Mouse (Mus musculus) embryonic fibroblast, embryonic 13.5 days (primary cell): ENCODE measurements at regions not wholly inside any gene's neighbourhood (a gene's known extent, or its start where the extent isn't known, plus 50 kb on each side); places are given as distances from the start of the nearest gene placed in this dataset.

ENCODE experiments used
- CTCF ChIP-seq: IDR thresholded peaks from 2 replicates; pipeline ENCODE4 v1.5.1; 2011; ENCODE audit warnings: mild to moderate bottlenecking, control low read depth, low read length, moderate library complexity, borderline replicate concordance; ENCODE audit not compliant: insufficient read depth
- POLR2A ChIP-seq: IDR thresholded peaks from 2 replicates; pipeline ENCODE4 v1.6.1; 2011; ENCODE audit warnings: low read depth, mild to moderate bottlenecking, control low read depth, low read length, moderate library complexity

- TF ChIP-seq POLR2A (no peak), CTCF (no peak)
Observed at GRCm38 (mm10) chr3:61297290-61297689, 64.1 kb upstream of the Rap2b start.
